Mouse (Mus musculus) E14TG2a.4 (cell line): ENCODE measurements around the gene Cers1.

Experiments used
- CTCF ChIP-seq: conservative IDR thresholded peaks from 2 replicates; pipeline ENCODE4 v1.5.1; 2014; ENCODE audit warnings: low read length
- NANOG ChIP-seq: IDR thresholded peaks from 2 replicates; pipeline ENCODE4 v1.6.1; 2014; ENCODE audit warnings: borderline replicate concordance, low read length, mixed read lengths
- POU5F1 ChIP-seq: IDR thresholded peaks from 2 replicates; pipeline ENCODE4 v1.6.1; 2014; ENCODE audit warnings: low read length, borderline replicate concordance

GRCm38 (mm10) chr8:70332070-70332877 is 16.7 kb downstream of the Cers1 start:
- TF ChIP-seq CTCF (no peak; the same call in 1 of the 2 replicates), POU5F1 (no peak), NANOG (no peak)
